Mouse (Mus musculus): ENCODE measurements at regions not wholly inside any gene's neighbourhood (a gene's known extent, or its start where the extent isn't known, plus 50 kb on each side); places are given as distances from the start of the nearest gene placed in this dataset.
A peak's percentile ranks its signal among the peaks of the same experiment; 100 is the strongest.

DNA sequence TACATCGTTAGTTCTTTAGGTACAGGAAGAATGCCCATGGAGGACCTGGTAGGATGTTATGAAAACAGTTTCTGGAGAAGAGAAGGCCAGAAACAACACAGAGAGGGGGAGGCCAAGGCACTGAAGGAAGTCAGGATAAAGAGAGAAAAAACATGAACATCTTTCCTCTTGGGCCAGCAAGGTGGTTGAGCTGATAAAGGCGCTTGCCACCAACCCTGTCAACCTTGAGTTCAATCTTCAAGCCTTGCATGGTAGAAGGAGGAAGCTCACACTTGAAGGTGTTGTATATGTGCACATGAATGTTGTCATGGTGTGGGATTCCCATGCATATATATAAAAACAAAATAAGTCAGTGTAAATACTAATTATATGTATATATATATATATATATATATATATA lies 112.5 kb upstream of the Ifne start:
- no peaks in the 10 kb centered on the region for H3K36me3 ChIP-seq (ENCODE audit: control insufficient read depth, insufficient read depth, low read length)
- H3K9me3 ChIP-seq (ENCODE audit: control insufficient read depth, low read length), result no peaks in the 10 kb centered on the region
- 96% methylated on average over 2 of the region's 2 CpGs for WGBS
- H3K4me2 ChIP-seq (ENCODE audit: low read depth, low read length), result no peak overlapping the region
- no peak overlapping the region for H3K27ac ChIP-seq (ENCODE audit: low read length)
- no peaks in the 10 kb centered on the region for H3K27me3 ChIP-seq (replicated peaks; ENCODE audit: control insufficient read depth, insufficient read depth, low read length)
- H3K4me3 ChIP-seq (ENCODE audit: low read length), result no peak overlapping the region
- no peak for ATAC-seq
- no peak overlapping the region for H3K9ac ChIP-seq (ENCODE audit: low read depth, low read length)
- H3K4me1 ChIP-seq (ENCODE audit: control insufficient read depth, insufficient read depth, low read length), result no peaks in the 10 kb centered on the region

DNA sequence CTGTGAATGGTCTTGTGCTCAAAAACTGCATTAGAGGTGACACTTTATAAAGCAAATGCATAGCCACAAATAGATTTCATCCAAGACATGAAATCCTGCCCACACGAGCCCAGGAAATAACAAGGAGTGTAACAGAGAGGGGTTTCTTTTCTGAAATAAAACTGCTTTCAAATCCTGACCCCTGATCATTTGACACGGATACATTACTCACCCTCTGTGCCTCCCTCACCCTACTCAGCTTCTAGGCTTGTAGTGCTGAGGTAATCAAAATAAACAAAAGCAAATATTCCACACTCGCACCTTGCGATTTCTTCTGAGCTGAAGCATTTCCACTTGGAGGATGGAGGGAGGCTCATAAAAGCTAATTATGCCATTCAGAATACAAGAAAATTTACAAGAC lies 108.4 kb upstream of the Ifne start:
- Histone ChIP-seq H3K4me2 (ENCODE audit: low read depth, low read length) (no peak overlapping the region), H3K4me3 (ENCODE audit: low read length) (no peak overlapping the region), H3K27ac (ENCODE audit: low read length) (no peak overlapping the region), H3K9me3 (ENCODE audit: control insufficient read depth, low read length) (no peaks in the 10 kb centered on the region), H3K9ac (ENCODE audit: low read depth, low read length) (no peak overlapping the region), H3K27me3 (replicated peaks; ENCODE audit: control insufficient read depth, insufficient read depth, low read length) (no peaks in the 10 kb centered on the region), H3K4me1 (ENCODE audit: control insufficient read depth, insufficient read depth, low read length) (no peaks in the 10 kb centered on the region), H3K36me3 (ENCODE audit: control insufficient read depth, insufficient read depth, low read length) (no peaks in the 10 kb centered on the region)
- no peak for ATAC-seq
- 44% methylated on average over 4 of the region's 4 CpGs for WGBS

DNA sequence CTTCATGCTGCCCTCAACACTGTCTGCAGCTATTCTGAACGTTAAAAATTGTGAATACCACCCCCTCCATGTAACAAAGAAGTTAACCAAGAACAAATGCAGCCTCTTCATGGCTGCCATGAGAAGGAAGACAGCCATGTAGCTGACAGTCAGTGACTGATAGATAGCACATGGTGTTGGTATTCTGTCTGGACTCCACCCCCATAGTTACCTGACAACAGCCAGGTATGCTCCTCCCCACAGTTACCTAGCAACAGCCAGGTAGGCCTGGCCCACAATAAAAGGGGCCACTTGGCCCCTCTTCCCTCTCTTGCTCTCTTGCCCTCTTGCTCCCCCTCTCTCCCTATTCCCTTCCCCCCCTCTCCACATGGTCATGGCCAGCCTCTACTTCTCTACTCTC lies 107.1 kb upstream of the Ifne start:
- Histone ChIP-seq H3K9ac (ENCODE audit: low read depth, low read length) (no peak overlapping the region), H3K27ac (ENCODE audit: low read length) (no peak overlapping the region), H3K36me3 (ENCODE audit: control insufficient read depth, insufficient read depth, low read length) (no peaks in the 10 kb centered on the region), H3K4me2 (ENCODE audit: low read depth, low read length) (no peak overlapping the region), H3K9me3 (ENCODE audit: control insufficient read depth, low read length) (no peaks in the 10 kb centered on the region), H3K27me3 (replicated peaks; ENCODE audit: control insufficient read depth, insufficient read depth, low read length) (no peaks in the 10 kb centered on the region), H3K4me3 (ENCODE audit: low read length) (no peak overlapping the region), H3K4me1 (ENCODE audit: control insufficient read depth, insufficient read depth, low read length) (no peaks in the 10 kb centered on the region)
- ATAC-seq, result peak; percentile 52; the same call in 1 of the 2 replicates
- 54% methylated on average over 1 of the region's 1 CpGs for WGBS

DNA sequence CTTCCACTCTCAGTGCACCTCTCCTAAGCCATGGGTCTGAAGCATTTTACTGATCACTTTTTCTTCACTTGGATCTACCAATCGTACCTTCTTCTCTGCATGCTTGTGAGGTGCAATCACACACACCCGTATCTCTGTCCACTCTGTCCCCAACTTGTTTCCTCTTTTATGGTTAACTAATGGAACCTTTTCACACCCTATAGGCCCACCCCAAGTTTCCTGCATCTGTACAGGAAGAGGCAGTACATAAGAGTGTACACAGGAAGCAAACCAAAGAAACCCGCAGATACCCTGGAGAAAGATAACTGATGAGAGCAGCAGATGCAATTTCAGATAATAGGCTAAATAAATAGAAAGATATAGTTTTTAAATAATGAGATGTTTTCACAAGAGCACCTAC lies 102.5 kb upstream of the Ifne start:
- 77% methylated on average over 3 of the region's 3 CpGs for WGBS
- H3K9ac ChIP-seq (ENCODE audit: low read depth, low read length), result no peak overlapping the region
- no peak overlapping the region for H3K4me2 ChIP-seq (ENCODE audit: low read depth, low read length)
- H3K27me3 ChIP-seq (replicated peaks; ENCODE audit: control insufficient read depth, insufficient read depth, low read length), result no peaks in the 10 kb centered on the region
- no peak overlapping the region for H3K27ac ChIP-seq (ENCODE audit: low read length)
- H3K4me3 ChIP-seq (ENCODE audit: low read length), result no peak overlapping the region
- H3K9me3 ChIP-seq (ENCODE audit: control insufficient read depth, low read length), result no peaks in the 10 kb centered on the region
- H3K4me1 ChIP-seq (ENCODE audit: control insufficient read depth, insufficient read depth, low read length), result no peaks in the 10 kb centered on the region
- ATAC-seq, result no peak
- no peaks in the 10 kb centered on the region for H3K36me3 ChIP-seq (ENCODE audit: control insufficient read depth, insufficient read depth, low read length)

DNA sequence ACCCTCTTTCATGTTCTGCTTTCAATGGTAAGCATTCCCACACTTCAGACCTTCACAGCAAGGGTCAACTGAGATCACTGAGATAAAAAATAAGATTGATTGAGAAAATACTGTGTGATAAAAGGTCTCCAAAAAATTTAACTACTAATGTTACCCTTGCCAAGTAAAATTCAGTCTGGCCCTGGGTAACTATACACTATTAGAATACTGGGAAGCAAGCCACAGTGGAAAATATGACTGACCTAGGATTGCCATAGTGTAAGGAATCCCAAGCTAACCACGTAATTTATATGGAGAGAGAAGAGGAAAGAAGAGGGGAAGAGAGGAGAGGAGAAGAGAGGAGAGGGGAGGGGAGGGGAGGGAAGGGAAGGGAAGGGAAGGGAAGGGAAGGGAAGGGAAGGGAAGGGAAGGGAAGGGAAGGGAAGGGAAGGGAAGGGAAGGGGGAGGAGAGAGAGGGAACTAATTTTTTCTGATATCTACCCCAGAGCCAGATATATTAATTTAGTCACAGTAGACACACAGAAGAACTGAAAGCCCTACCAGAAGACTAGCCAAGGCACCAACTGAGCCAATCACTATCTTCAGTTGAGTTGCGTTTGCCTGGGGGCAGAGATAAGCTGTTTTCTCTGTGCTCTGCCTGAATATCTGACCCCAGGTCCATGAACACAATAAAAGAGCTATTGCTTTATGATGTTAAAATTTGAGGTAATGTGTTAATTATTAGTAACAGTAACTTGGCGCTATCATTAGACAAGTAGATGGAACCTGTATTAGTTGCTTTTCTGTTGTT lies 97.3 kb upstream of the Ifne start:
- 67% methylated on average over 3 of the region's 3 CpGs for WGBS
- H3K27me3 ChIP-seq (replicated peaks; ENCODE audit: control insufficient read depth, insufficient read depth, low read length), result no peaks in the 10 kb centered on the region
- no peak overlapping the region for H3K4me2 ChIP-seq (ENCODE audit: low read depth, low read length)
- no peak overlapping the region for H3K4me3 ChIP-seq (ENCODE audit: low read length)
- H3K36me3 ChIP-seq (ENCODE audit: control insufficient read depth, insufficient read depth, low read length), result no peaks in the 10 kb centered on the region
- H3K9me3 ChIP-seq (ENCODE audit: control insufficient read depth, low read length), result no peaks in the 10 kb centered on the region
- no peak overlapping the region for H3K27ac ChIP-seq (ENCODE audit: low read length)
- H3K4me1 ChIP-seq (ENCODE audit: control insufficient read depth, insufficient read depth, low read length), result no peaks in the 10 kb centered on the region
- no peak for ATAC-seq
- no peak overlapping the region for H3K9ac ChIP-seq (ENCODE audit: low read depth, low read length)

DNA sequence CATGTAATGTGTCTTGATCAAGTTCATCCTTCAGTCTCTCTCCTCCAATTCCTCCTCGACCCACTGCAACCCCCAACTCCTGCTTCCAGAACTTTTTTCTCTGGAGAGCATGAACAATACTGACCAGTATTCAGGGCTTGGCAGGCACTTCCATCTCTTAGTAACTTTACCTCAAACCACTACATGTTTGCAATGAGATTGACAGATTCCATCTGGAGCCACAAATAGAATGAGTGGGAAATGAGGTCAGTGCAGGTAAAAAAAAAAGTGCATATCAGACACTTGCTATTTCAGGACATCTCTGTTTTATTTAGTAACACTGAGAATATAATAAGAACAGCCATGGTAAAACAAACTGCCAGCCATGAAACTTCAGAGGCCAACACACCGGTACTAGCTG lies 94.5 kb upstream of the Ifne start:
- no peak overlapping the region for H3K27ac ChIP-seq (ENCODE audit: low read length)
- no peaks in the 10 kb centered on the region for H3K4me1 ChIP-seq (ENCODE audit: control insufficient read depth, insufficient read depth, low read length)
- no peaks in the 10 kb centered on the region for H3K36me3 ChIP-seq (ENCODE audit: control insufficient read depth, insufficient read depth, low read length)
- no peak overlapping the region for H3K4me2 ChIP-seq (ENCODE audit: low read depth, low read length)
- H3K27me3 ChIP-seq (replicated peaks; ENCODE audit: control insufficient read depth, insufficient read depth, low read length), result no peaks in the 10 kb centered on the region
- H3K4me3 ChIP-seq (ENCODE audit: low read length), result no peak overlapping the region
- no peak for ATAC-seq
- no peak overlapping the region for H3K9ac ChIP-seq (ENCODE audit: low read depth, low read length)
- WGBS, result 83% methylated on average over 2 of the region's 2 CpGs
- H3K9me3 ChIP-seq (ENCODE audit: control insufficient read depth, low read length), result no peaks in the 10 kb centered on the region

DNA sequence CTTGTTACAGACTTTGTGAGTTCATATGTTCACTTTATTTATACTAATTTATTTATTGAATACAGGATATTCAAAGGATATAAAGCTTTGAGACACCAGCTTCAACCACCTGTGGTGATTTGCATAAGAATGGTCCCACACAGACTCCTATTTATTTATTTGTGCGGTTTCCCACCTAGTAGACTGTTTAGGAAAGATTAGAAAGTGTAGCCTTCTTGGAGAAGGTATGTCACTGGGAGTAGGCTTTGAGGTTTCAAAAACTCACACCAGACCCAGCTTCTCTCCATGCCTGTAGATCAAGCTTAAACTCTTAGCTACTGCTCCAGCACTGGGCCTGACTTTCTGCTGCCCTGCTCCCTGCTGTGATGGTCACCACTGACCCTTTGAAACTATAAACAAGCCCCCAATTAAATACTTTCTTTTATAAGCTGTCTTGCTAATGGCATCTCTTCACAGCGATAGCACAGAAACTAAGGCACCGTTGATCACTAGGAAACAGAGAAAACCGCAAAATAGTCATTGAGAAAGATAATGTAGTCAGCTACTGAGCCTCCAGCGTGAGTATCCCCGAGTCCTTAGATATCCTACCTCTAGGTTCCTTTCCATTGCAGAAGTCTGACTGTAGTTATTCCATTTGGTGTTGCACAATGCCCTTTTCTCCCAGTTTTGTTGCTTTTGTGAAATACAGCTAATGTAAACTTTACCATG lies 89.3 kb upstream of the Ifne start:
- no peak overlapping the region for H3K4me2 ChIP-seq (ENCODE audit: low read depth, low read length)
- H3K27me3 ChIP-seq (replicated peaks; ENCODE audit: control insufficient read depth, insufficient read depth, low read length), result no peaks in the 10 kb centered on the region
- H3K27ac ChIP-seq (ENCODE audit: low read length), result no peak overlapping the region
- no peaks in the 10 kb centered on the region for H3K4me1 ChIP-seq (ENCODE audit: control insufficient read depth, insufficient read depth, low read length)
- ATAC-seq, result no peak
- no peak overlapping the region for H3K4me3 ChIP-seq (ENCODE audit: low read length)
- no peaks in the 10 kb centered on the region for H3K36me3 ChIP-seq (ENCODE audit: control insufficient read depth, insufficient read depth, low read length)
- 70% methylated on average over 6 of the region's 6 CpGs for WGBS
- H3K9me3 ChIP-seq (ENCODE audit: control insufficient read depth, low read length), result no peaks in the 10 kb centered on the region
- no peak overlapping the region for H3K9ac ChIP-seq (ENCODE audit: low read depth, low read length)

DNA sequence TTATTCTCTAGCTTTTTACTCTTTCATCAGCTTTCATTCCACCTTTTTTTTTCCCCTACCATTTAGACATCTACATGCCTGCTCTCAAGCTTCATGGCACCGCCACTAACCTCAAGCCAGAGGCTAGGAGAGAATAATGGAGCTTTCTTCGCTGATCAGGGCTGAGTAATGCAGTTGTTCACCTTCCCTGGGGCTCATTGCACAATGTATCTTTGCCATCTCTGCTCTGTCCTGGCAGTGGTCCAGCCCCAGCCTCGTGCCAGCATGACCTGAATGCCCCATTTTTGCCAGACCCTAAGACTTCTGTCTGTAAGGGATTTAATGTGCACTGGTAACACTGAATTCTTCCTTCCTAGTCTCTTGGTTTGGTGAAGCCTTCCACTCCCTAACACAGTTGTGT lies 79.6 kb upstream of the Ifne start:
- ATAC-seq, result no peak
- H3K36me3 ChIP-seq (ENCODE audit: control insufficient read depth, insufficient read depth, low read length), result no peaks in the 10 kb centered on the region
- 70% methylated on average over 3 of the region's 3 CpGs for WGBS
- no peak overlapping the region for H3K4me2 ChIP-seq (ENCODE audit: low read depth, low read length)
- H3K27me3 ChIP-seq (replicated peaks; ENCODE audit: control insufficient read depth, insufficient read depth, low read length), result no peaks in the 10 kb centered on the region
- peaks cover 3% of the 10 kb centered on the region; the same call in 1 of the 2 replicates for H3K4me1 ChIP-seq (ENCODE audit: control insufficient read depth, insufficient read depth, low read length)
- no peak overlapping the region for H3K27ac ChIP-seq (ENCODE audit: low read length)
- H3K4me3 ChIP-seq (ENCODE audit: low read length), result no peak overlapping the region
- no peak overlapping the region for H3K9ac ChIP-seq (ENCODE audit: low read depth, low read length)
- no peaks in the 10 kb centered on the region for H3K9me3 ChIP-seq (ENCODE audit: control insufficient read depth, low read length)

DNA sequence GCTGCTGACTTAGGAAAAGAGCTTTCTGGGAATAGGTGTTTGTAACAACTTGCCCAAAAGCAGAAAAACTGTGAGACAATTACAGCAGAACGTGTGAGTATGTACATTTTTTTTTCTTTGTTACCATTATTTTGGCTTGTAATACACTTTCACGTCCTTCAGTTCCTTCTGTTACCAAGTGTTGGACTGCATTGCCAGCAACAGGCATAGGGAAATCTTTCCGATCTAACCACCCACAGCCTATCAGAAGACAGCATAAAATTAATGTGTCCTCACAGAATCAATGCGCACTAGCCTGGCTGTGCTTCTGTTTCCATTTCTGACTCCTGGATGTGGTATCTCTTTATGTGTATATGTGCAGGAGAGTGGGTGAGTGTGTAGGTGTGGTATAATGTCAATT lies 76.6 kb upstream of the Ifne start:
- no peak overlapping the region for H3K4me3 ChIP-seq (ENCODE audit: low read length)
- H3K27ac ChIP-seq (ENCODE audit: low read length), result no peak overlapping the region
- no peak overlapping the region for H3K4me2 ChIP-seq (ENCODE audit: low read depth, low read length)
- H3K36me3 ChIP-seq (ENCODE audit: control insufficient read depth, insufficient read depth, low read length), result no peaks in the 10 kb centered on the region
- no peak for ATAC-seq
- H3K27me3 ChIP-seq (replicated peaks; ENCODE audit: control insufficient read depth, insufficient read depth, low read length), result no peaks in the 10 kb centered on the region
- H3K9ac ChIP-seq (ENCODE audit: low read depth, low read length), result no peak overlapping the region
- 66% methylated on average over 4 of the region's 4 CpGs for WGBS
- peaks cover 3% of the 10 kb centered on the region; the same call in 1 of the 2 replicates for H3K4me1 ChIP-seq (ENCODE audit: control insufficient read depth, insufficient read depth, low read length)
- no peaks in the 10 kb centered on the region for H3K9me3 ChIP-seq (ENCODE audit: control insufficient read depth, low read length)
